Mouse (Mus musculus) frontal cortex, adult 2 months (tissue): ENCODE results near the gene Tmco3. TPM values are rescaled to one million over a fixed set of nuclear protein-coding genes. Genes with fewer than 3 reads are reported as not detected.

Experiments
- DNase-seq, 2 experiments: peaks; one replicate each; pipeline ENCODE4 v3.0.0; 2022; ENCODE audit warnings: low spot score in 1 of 2; ENCODE audit errors: extremely low spot score in 1 of 2
- polyA plus RNA-seq: library from polyadenylated mRNA; depleted of rRNA; stranded (reverse); fragments of >200 nt; gene quantifications from 2 replicates; pipeline ENCODE4 v1.2.3, GENCODE M21; 2012; rRNA removed

The Tmco3 gene
- polyA plus RNA-seq = 45.4 and 47.6 TPM in 2 replicates

DNA sequence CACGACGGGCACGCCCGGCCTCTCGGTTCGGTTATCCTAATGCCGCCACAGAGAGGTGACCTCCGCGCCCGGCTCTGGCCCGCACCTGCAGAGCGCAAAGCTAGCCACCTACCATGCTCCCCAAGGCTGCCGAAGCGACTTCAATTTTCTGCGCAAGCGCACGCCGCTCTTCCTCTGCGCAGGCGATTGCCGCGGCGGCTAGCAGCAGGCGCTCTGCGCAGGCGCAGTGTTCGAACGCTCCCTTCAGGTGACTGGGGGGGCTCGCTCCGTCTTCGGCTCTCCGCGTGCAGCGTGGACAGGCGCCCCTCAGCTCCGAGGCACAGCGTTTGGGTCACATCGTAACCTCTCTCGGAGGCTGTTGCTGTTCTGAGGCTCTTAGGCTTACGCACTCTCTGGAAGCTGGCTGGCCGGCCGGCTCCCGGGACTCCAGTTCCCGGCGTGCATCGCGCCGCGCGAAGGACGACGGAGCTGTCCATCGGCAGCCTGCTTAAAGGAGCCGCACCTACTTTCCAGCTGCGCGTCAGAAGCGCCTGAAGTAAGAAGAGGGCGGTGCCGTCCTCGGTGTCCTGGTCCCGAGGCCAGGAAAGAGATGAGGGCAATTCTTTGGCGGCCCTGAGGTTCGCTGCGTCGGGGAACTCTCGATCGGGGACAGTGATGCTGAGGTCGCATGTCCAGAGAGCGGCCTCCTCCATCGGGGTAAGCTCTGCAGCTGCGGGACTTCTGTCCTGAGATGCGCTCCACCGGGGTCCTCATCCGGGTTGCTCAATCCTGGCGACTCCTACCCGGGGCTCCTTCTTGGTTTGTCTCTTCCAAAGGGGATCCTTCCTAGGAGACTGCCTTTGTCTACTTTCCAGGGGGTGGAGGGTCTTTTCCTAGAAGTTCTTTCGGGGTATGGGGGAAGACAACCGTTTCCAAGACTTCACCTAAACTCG, at the start of gene Tmco3, which contains the start of gene Dcun1d2:
Tmco3 (plus strand) TSS at position 499 of the 932 bp plus-strand sequence.
Dcun1d2 (minus strand) TSS at position 440 of the 932 bp plus-strand sequence.
- DNase-seq = peak; percentile 85 to 96

DNA sequence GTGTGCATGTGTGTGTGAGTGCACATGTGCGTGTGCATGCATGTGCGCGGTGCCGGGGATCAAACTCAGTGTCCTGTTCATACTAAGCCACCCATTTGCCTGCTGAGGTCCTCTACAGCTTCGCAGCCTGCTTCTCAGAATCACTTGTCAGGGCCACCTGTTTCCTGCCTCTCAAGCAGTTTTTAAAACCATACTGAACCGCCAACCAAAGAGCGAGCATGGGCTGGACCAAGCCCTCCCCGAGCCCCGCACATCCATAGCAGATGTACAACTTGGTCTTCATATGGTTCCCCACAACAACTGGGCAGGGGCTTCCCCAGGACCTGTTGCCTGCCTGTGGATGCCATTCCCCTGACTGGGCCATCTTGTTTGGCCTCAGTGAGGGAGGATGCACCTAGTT, 47.9 kb upstream of the Tmco3 start:
- no peak for DNase-seq

DNA sequence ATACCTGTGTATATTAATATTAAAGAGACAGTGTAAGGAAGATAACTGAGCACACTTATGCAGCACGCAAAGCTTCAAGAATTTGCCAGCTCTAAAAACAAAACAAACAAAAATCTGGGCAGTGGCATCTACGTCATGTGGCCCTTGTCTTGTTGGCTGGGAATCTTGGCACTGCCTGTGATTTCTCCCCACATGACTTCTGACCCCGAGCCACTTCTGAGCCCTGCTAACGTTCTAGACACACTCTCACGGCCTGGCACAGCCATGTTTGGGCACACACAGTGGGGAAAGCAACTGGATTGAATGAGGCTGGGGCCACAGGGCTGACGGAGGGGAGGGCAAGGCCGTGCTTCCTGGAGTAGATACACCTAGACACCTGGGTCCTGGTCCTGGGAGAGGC, 47.3 kb upstream of the Tmco3 start:
- DNase-seq = no peak

DNA sequence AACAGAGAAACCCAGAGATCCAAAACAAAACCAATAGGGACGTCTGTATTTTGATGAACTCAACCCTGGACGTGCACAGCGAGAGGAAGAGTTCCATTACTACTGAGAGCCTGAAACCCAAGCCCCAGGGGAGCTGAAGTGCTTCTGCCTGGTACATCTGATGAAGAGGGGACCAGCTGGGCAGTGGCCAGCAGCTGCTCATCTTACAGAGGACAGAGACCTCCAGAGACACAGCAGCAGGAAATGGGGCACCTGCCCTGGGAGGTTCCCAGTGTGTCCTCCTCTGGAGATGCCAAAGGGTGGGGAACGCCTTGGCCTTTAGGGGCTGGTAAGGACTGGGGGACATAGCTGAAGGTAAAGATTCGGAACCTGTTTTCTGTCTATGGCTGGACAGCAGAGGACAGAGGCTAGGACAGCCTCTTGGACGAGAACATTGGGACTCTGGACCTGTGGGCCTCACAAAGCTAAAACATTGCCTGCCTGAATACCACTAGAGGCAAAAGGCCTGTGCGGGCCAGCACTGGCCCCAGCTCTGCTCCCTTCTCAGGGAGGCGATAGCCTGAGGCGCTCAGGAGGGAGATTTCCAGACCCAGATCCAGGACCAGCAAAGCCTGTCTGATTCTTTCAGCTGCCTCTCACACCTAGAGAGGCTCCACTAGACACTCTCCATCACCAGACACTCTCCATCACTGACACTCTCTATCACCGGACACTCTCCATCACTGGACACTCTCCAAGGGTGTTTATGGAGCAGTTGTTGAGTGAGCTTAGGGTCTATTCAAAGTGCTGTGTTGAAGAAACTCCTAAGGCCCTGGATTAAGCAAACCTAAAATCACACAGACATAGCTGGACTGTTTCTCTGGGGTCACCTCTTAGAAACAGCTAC, 44.8 kb upstream of the Tmco3 start:
- no peak for DNase-seq

DNA sequence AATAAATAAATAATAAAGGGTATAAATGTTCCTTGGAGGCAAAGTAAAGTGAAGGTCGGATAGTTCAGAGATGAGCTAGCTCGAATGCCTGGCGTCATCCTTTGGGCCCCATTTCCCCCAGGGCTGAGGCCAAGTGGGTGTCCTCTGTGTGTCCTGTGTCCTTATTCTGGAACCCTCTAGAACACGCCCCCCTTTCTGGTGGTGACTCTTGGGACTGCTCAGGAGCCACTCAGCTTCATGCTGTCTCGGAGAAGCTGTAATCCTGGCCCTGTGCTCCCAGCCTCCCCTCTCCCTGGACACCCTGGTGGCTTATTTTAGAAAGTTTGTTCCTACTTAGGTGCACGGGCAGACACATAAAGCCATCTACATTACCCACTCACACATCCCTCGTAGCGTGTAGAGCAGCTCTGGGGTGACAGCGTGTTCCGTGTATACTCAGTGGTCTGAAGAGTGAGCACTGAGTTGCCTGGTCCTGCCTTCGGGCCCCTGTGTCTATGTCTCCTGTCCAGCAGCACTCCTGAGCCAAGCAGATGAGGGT, 43.6 kb upstream of the Tmco3 start:
- DNase-seq = no peak

DNA sequence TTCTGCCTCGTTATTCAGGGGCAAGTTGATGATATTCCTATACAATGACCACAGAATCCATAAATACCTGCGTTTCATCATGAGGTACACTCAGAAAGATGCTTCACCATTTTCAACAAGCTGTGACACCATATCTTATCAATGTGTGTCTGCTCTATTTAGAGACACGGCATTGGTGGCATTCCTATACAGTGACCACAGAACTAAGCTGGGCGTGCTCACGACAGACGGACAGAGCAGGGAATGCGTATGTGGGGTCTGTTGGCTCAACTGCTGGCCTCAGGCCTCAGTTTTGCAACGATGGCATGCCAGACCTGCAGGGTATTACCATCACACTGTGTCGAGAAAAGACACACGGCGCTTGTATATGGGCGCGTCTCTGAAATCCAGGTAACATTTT, 35.2 kb upstream of the Tmco3 start:
- no peak for DNase-seq

DNA sequence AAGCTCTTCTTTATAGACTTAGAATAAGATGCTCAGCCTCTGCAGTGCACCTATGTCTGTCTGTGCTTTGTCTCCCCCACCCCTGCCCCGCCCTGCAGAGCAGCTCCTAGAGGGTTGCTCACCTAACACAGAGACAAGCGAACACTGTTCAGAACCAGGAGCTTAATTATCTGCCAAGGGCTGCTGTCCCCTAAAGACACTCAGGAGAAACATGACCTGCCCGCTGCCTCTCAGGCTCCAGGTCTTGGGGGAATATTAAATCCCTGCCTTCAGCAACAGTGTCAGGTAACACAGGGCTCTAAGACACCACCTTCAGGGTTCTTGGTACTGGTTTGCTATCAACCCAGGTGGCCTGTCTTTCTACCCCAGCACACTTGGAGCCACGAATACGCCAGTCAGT, 34.6 kb upstream of the Tmco3 start:
- no peak for DNase-seq

DNA sequence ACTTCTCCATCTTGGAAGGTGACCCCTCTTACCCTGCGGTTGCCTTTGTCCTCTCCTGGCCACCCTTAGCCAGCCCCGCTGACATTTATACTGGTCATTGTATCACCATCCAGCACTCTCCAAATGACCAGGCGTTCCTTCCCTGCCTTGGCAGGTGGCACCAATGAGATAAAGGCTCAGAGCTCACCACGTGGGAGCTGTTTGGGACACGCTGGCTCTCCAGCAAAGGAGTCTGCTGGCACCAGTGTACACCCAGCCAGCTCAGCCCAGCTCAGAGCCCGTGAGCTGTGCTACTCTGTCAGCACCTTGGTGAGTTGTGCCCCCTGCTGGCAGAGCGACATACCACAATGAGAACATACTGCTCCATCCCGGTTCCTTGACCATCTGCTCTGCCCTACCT, 34.0 kb upstream of the Tmco3 start, which contains the start of gene Adprhl1:
Adprhl1 (minus strand) TSS at position 144 of the 400 bp plus-strand sequence.
- peak; percentile 28 to 84 for DNase-seq

DNA sequence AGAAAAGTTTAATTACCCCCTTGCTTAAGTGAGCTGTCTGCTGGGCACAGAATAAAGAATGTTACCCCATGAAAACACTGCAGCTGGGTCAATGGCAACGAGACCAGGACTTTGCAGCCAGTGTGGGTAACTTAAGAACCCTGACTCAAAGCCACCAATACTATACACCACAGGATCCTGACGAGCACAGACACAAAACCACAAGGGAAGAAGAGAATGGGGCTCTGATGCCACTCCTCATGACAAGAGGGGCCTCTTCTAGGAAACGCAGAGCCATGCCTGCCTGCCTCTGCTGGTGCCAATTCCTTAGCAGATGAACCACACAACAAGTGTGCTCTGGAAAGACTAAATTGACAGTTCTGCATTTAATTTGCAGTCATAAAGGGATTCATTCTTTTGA, 24.6 kb upstream of the Tmco3 start:
- DNase-seq = no peak

DNA sequence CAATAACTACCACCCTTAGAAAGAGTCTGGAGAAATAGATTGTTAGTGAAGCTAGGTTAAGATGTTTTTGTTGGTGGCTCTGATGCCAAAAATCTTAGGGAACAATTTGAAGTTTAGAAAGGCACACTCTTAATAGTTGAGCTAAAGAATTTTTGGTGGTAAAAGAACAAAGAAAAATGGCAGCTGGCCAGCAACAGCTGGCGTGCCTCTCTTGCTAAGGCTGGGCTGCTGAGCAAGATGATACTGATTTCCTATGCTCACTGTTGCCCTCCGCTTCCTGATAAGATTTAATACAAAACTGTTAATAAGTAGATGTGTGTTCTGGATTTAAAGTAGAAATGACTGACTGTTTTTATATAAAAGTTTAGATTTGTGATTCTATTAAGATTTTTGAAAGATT, 20.4 kb upstream of the Tmco3 start:
- no peak for DNase-seq

DNA sequence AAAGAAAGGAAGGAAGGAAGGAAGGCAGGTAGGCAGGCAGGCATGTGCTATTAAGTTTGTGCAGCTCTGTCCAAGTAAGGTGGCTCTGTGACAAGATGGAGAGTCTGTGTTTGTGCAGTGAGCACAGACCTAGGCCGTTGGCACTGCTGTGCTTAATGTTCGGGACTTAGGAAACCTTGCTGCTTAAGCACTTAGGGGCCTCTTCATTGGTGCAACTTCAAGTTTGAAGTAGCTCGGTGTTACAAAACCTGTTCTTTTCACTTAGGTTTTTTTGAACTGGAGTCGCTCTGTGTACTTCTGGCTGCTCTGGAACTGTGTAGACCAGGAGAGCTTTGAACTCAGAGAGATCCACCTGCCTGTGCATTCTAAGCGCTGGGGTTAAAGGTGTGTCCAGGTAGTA, 15.2 kb upstream of the Tmco3 start:
- DNase-seq = no peak

DNA sequence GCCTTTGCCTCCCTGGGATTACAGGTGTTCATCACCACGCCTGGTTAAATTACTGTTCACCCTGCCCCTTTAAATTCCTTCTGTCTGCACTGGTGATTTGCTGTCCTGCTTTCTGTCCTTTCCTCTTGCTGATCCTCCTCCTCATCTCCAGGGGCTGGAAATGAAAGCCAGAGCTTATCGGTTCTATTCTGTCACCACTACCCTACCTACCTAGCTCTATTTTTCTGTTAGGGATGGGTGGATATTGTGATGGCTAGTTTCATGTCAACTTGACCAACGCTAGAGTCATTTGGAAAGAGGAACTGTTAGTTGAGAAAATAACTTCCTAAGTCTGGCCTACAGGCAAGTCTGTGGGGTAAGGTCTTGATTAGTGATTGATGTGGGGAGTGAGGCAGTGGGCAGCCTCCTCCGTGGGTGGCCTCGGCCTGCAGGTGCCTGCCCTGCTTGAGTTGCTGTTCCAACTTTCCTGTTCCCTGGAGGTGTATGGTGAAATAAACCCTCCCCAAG, 11.0 kb upstream of the Tmco3 start:
- no peak for DNase-seq

DNA sequence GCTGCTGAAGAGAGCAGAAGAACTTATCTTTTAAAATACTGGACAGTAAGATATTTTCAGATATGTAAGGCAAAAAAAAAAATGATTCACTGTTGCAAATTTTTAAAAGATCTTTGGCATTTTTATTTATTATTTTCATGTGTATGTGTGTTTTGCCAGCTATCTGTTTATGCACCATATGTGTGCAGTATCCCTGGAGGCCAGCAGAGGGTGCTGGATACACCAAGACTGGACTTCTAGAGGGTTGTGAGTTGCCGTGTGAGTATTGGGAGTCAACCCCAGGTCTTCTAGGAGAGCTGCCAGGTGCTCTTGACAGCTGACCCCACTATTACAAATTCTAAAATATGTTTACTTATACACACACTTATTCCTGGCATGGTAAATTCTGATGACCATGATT, 4.8 kb upstream of the Tmco3 start:
- DNase-seq = no peak

DNA sequence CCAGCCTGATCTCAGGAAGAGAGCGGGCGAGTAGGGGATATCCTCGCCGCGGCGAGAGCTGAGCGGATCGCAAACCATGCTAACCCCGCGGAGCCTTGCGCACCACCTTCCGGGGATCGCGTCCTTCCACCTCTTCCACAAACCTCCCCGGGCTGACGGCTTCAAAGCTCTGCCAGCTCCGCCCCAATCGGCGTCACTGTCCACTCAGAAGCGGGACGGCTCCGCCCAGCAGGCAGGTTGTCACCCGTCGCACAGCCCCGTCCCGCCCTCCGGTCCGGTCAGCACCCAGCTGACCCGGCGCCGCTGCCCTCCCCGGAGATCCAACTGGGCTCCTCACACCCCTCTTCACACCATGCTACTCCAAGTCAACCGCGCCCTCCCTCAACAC, 692 bp upstream of the Tmco3 start:
- peak; percentile 68 to 80 for DNase-seq

DNA sequence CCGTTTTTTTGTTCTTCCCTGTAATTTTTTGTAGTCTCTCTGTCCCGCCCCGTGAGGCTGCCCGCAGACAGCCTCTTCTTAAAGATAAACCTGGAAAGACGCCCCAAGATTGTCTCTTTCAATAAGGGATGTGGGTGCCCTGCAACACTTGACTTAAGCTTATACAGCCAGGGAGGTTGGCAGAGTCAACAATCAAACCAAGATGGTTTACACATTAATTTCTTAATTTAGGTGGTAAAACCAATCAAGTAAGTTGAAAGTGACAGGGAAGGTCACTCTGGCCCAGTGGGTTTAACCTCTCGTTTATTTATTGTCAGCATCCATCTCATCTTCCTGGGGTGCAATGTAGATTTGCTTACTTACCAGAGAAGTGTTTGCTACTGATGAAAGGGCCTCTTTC, 656 bp downstream of the Tmco3 start:
- DNase-seq = no peak

DNA sequence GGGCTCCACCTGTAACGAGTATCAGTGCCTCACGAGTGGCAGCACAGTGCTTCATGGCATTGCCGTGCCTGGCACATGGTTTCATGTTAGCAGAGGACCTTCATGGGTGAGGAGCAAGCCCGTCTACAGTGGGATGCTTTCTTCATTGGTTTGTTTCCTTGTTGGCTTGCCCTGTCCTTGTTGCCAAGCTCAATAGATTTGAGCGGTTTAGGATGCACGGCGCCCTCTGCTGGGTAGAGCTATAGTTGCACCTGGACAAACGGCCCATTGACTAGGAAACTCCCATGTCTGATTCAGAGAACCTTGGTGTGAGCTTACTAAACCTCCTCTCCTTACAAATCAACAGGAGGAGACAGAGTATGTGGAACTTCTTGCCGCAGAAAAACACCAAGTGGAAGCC, 4.4 kb downstream of the Tmco3 start:
- DNase-seq = peak in 1 of 2 experiments; percentile 84

DNA sequence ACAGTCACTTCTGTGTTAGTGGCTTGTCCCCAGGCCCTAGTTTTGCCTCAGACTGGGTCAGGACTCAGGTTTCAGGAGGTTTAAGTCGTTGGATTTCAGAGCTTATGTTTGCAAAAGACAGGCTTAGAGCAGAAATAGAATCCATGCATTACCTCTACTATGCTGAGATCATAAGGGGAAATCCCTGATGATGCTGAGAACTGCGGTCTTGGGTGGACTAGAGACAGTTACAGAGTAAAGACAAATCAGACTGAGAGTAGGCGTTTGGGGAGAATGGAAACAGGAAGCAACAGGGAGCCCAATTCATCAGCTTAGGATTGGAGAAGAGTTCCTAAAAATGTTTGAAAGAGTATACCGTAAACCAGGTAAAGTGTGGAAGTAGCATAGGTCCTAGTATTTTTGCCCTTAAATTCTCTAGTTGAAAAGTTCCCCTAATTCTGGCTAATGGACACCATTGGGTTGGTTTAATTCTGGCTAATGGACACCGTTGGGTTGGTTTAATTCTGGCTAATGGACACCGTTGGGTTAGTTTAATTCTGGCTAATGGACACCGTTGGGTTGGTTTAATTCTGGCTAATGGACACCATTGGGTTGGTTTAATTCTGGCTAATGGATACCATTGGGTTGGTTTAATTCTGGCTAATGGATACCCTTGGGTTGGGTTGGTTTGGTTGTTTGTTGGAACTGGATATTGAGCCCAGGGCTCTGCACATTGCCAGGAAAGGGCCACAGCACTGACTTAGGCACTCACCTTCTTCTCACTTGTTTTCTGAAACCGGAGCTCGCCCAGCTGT, 5.9 kb downstream of the Tmco3 start:
- no peak for DNase-seq

DNA sequence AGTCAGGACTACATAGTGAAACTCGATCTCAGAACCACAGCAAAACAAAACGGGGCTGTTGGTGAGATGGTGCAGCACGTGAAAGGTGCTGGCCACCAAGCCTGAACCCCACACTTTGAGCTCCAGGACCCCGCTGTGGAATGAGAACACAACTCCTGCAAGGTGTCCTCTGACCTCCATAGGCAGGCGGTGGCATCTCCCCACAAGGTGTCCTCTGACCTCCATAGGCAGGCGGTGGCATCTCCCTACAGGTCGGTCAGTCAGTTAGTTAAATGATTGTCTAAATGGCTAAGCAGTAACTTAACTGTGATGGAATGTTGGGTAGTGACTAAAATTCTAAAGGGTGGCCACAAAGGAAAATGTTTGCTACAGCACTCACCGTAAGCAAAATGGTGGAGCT, 11.6 kb downstream of the Tmco3 start:
- DNase-seq = no peak

DNA sequence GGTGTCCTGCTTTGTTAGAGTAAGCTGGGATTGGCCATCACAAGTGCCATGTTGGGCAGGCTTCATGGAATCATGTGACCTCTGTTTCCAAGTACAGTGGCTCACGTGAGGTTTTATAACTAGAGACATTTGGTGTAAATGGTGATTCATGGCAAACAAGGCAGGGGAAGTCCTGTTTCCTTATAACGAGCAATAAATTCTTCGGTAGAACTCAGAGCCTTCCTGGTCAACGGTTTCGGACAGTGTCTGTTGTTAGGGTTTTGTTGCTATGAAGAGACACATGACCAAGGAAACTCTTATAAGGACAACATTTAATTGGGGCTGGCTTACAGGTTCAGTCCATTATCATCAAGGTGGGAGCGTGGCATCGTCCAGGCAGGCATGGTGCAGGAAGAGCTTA, 13.0 kb downstream of the Tmco3 start:
- no peak for DNase-seq

DNA sequence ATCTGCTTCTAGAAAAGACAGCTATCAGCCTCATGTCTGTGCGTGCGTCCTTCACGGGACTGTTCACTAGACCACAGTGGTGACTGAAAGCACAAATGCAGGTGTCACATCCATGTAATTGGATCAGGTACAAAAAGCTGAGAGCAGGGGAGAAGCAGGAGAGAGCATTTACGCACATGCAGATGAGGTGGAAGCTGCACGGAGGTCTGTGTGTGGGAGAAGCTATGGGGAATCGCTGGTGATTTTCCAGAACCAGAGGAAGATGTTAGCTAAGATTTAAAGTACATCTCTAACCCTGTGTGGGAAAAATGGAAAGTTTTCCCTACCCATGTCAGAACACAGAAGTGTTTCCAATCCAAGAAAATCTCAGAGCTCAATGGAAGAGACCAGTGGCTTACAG, 17.5 kb downstream of the Tmco3 start:
- peak; percentile 25 to 57 for DNase-seq
